Mouse (Mus musculus): Measurements from ENCODE around the gene Rad17. TPM values are rescaled to one million over a fixed set of nuclear protein-coding genes. Genes with fewer than 3 reads are reported as not detected.

Rad17 gene
- 39.7 TPM in 2 replicates for polyA plus RNA-seq (2011; ENCODE audit: insufficient read depth, insufficient read length, low read depth, missing spikeins)

DNA sequence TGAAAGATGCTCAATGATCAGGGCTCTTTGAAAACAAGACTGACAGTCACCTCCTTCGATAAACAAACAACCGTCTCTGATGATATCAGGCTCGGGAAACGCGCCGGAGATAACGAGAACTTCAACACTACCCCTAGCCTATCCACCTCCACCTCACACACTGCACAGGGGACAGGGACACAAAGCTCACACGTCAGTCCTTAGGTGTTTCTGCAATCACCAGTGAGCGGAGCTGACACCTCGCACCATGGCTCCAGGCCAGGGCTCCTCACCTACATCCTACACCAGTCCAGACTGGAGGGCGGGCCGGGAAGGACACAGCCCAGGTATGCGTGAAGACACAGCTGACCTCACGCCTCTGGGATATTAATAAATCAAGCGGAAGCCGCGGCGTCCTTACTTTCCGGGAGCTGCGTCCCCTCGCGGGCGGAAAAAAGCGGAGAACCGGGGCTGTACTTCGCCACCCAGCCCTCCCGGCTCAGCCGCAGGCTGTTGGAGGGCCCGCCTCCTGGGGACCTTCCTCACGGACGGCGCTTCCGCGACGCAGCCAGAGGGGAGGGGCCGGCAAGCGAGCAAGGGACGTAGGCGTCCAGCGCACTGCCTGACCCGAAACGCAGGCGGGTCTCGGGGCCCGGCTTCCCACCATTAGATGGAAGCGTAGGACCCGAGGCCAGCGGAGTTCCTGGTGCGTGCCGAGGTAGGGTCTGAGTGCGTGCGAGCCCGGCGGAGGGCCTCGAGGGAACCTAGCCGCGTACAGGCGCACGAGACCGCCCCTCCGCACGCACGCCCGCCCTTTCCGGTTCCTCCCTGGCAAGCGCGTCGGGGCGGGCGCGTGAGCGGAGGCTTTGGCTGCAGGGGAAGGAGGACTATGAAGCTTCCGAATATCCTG is at the start of gene Rad17, which contains the start of gene Ak6:
TSS of gene Rad17 (minus strand) at position 502 of the 889 bp plus-strand sequence.
TSS of gene Ak6 (plus strand) at position 430 of the 889 bp plus-strand sequence.
- H3K9me3 ChIP-seq (replicated peaks; ENCODE audit: control insufficient read depth, insufficient read depth, low read length, poor library complexity, severe bottlenecking) = no peaks in the 10 kb centered on the region
- no peaks in the 10 kb centered on the region for H3K4me1 ChIP-seq (ENCODE audit: control insufficient read depth, insufficient read depth, low read length)
- H3K27ac ChIP-seq (ENCODE audit: insufficient read depth, low read length) = peak within 1 kb of the TSS; percentile 52; the same call in 1 of the 2 replicates
- TF ChIP-seq POLR2A (IDR thresholded peaks at IDR 0.05; ENCODE audit: insufficient read depth, low read length) (no peak), CTCF (IDR thresholded peaks at IDR 0.05; ENCODE audit: low read depth, low read length) (no peak), EP300 (IDR thresholded peaks at IDR 0.05; ENCODE audit: insufficient read depth, low read depth, low read length) (no peak)
- H3K9ac ChIP-seq (ENCODE audit: low read depth, poor library complexity, severe bottlenecking) = peak within 1 kb of the TSS; percentile 80
- H3K27me3 ChIP-seq (ENCODE audit: control insufficient read depth, insufficient read depth, low read length, poor library complexity, severe bottlenecking) = no peaks in the 10 kb centered on the region
- H3K4me3 ChIP-seq (ENCODE audit: low read depth, low read length) = peak within 1 kb of the TSS; percentile 92
- peaks cover 8% of the 10 kb centered on the region for H3K36me3 ChIP-seq (ENCODE audit: control insufficient read depth, insufficient read depth, low read length, poor library complexity, severe bottlenecking)

GRCm38 (mm10) chr13:100698866-100699265 is 48.0 kb upstream of the Rad17 start:
- Histone ChIP-seq H3K9ac (ENCODE audit: low read depth, poor library complexity, severe bottlenecking) (no peak overlapping the region), H3K9me3 (replicated peaks; ENCODE audit: control insufficient read depth, insufficient read depth, low read length, poor library complexity, severe bottlenecking) (no peaks in the 10 kb centered on the region), H3K4me1 (ENCODE audit: control insufficient read depth, insufficient read depth, low read length) (no peaks in the 10 kb centered on the region), H3K27me3 (ENCODE audit: control insufficient read depth, insufficient read depth, low read length, poor library complexity, severe bottlenecking) (no peaks in the 10 kb centered on the region), H3K4me3 (ENCODE audit: low read depth, low read length) (no peak overlapping the region), H3K36me3 (ENCODE audit: control insufficient read depth, insufficient read depth, low read length, poor library complexity, severe bottlenecking) (peaks cover 32% of the 10 kb centered on the region), H3K27ac (ENCODE audit: insufficient read depth, low read length) (no peak overlapping the region)
- TF ChIP-seq POLR2A (IDR thresholded peaks at IDR 0.05; ENCODE audit: insufficient read depth, low read length) (no peak), EP300 (IDR thresholded peaks at IDR 0.05; ENCODE audit: insufficient read depth, low read depth, low read length) (no peak), CTCF (IDR thresholded peaks at IDR 0.05; ENCODE audit: low read depth, low read length) (no peak)

DNA sequence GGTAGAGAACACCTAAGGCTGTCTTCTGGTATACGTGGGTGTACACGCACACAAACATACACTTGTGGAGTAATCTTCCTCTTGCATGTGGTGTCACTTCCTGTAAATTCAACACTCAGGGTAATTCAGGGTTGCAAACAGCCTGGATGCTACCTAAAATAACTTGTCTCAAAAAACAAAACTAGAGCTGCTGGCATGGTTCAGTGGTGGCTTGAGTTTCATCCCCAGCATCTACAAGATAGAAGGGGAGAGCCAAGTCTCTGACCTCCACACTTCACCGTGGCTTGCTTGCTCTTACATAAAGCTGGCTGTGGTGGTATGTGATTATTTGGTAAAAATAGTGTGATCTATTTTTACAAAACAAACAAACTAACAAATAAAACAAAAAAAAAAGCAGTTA is 46.7 kb upstream of the Rad17 start:
- TF ChIP-seq EP300 (IDR thresholded peaks at IDR 0.05; ENCODE audit: insufficient read depth, low read depth, low read length) = no peak
- TF ChIP-seq POLR2A (IDR thresholded peaks at IDR 0.05; ENCODE audit: insufficient read depth, low read length) = no peak
- TF ChIP-seq CTCF (IDR thresholded peaks at IDR 0.05; ENCODE audit: low read depth, low read length) = no peak

GRCm38 (mm10) chr13:100687513-100687912 is 36.7 kb upstream of the Rad17 start:
- no peak for TF ChIP-seq POLR2A (IDR thresholded peaks at IDR 0.05; ENCODE audit: insufficient read depth, low read length)
- TF ChIP-seq CTCF (IDR thresholded peaks at IDR 0.05; ENCODE audit: low read depth, low read length) = peak; percentile 57
- H3K9me3 ChIP-seq (replicated peaks; ENCODE audit: control insufficient read depth, insufficient read depth, low read length, poor library complexity, severe bottlenecking) = no peaks in the 10 kb centered on the region
- H3K27ac ChIP-seq (ENCODE audit: insufficient read depth, low read length) = no peak overlapping the region
- H3K27me3 ChIP-seq (ENCODE audit: control insufficient read depth, insufficient read depth, low read length, poor library complexity, severe bottlenecking) = no peaks in the 10 kb centered on the region
- no peaks in the 10 kb centered on the region for H3K36me3 ChIP-seq (ENCODE audit: control insufficient read depth, insufficient read depth, low read length, poor library complexity, severe bottlenecking)
- no peak overlapping the region for H3K4me3 ChIP-seq (ENCODE audit: low read depth, low read length)
- H3K9ac ChIP-seq (ENCODE audit: low read depth, poor library complexity, severe bottlenecking) = no peak overlapping the region
- H3K4me1 ChIP-seq (ENCODE audit: control insufficient read depth, insufficient read depth, low read length) = no peaks in the 10 kb centered on the region

More for the DNA sequence above, 46.7 kb upstream of the Rad17 start:
- peaks cover 21% of the 10 kb centered on the region for H3K36me3 ChIP-seq (ENCODE audit: control insufficient read depth, insufficient read depth, low read length, poor library complexity, severe bottlenecking)
- no peak overlapping the region for H3K27ac ChIP-seq (ENCODE audit: insufficient read depth, low read length)
- H3K9me3 ChIP-seq (replicated peaks; ENCODE audit: control insufficient read depth, insufficient read depth, low read length, poor library complexity, severe bottlenecking) = no peaks in the 10 kb centered on the region
- H3K27me3 ChIP-seq (ENCODE audit: control insufficient read depth, insufficient read depth, low read length, poor library complexity, severe bottlenecking) = no peaks in the 10 kb centered on the region
- no peak overlapping the region for H3K4me3 ChIP-seq (ENCODE audit: low read depth, low read length)
- no peaks in the 10 kb centered on the region for H3K4me1 ChIP-seq (ENCODE audit: control insufficient read depth, insufficient read depth, low read length)
- H3K9ac ChIP-seq (ENCODE audit: low read depth, poor library complexity, severe bottlenecking) = no peak overlapping the region

GRCm38 (mm10) chr13:100684355-100684754 is 33.5 kb upstream of the Rad17 start:
- H3K9ac ChIP-seq (ENCODE audit: low read depth, poor library complexity, severe bottlenecking) = no peak overlapping the region
- no peaks in the 10 kb centered on the region for H3K27me3 ChIP-seq (ENCODE audit: control insufficient read depth, insufficient read depth, low read length, poor library complexity, severe bottlenecking)
- no peak for TF ChIP-seq EP300 (IDR thresholded peaks at IDR 0.05; ENCODE audit: insufficient read depth, low read depth, low read length)
- no peak for TF ChIP-seq POLR2A (IDR thresholded peaks at IDR 0.05; ENCODE audit: insufficient read depth, low read length)
- TF ChIP-seq CTCF (IDR thresholded peaks at IDR 0.05; ENCODE audit: low read depth, low read length) = peak; percentile 69
- no peak overlapping the region for H3K27ac ChIP-seq (ENCODE audit: insufficient read depth, low read length)
- H3K4me3 ChIP-seq (ENCODE audit: low read depth, low read length) = no peak overlapping the region
- H3K9me3 ChIP-seq (replicated peaks; ENCODE audit: control insufficient read depth, insufficient read depth, low read length, poor library complexity, severe bottlenecking) = no peaks in the 10 kb centered on the region
- no peaks in the 10 kb centered on the region for H3K36me3 ChIP-seq (ENCODE audit: control insufficient read depth, insufficient read depth, low read length, poor library complexity, severe bottlenecking)
- no peaks in the 10 kb centered on the region for H3K4me1 ChIP-seq (ENCODE audit: control insufficient read depth, insufficient read depth, low read length)

- H3K27me3 ChIP-seq (ENCODE audit: control insufficient read depth, insufficient read depth, low read length, poor library complexity, severe bottlenecking) = no peaks in the 10 kb centered on the region
- no peaks in the 10 kb centered on the region for H3K4me1 ChIP-seq (ENCODE audit: control insufficient read depth, insufficient read depth, low read length)
- no peaks in the 10 kb centered on the region for H3K9me3 ChIP-seq (replicated peaks; ENCODE audit: control insufficient read depth, insufficient read depth, low read length, poor library complexity, severe bottlenecking)
- no peak overlapping the region for H3K4me3 ChIP-seq (ENCODE audit: low read depth, low read length)
- no peaks in the 10 kb centered on the region for H3K36me3 ChIP-seq (ENCODE audit: control insufficient read depth, insufficient read depth, low read length, poor library complexity, severe bottlenecking)
- H3K27ac ChIP-seq (ENCODE audit: insufficient read depth, low read length) = no peak overlapping the region
- TF ChIP-seq POLR2A (IDR thresholded peaks at IDR 0.05; ENCODE audit: insufficient read depth, low read length) (no peak), CTCF (IDR thresholded peaks at IDR 0.05; ENCODE audit: low read depth, low read length) (no peak), EP300 (IDR thresholded peaks at IDR 0.05; ENCODE audit: insufficient read depth, low read depth, low read length) (no peak)
- H3K9ac ChIP-seq (ENCODE audit: low read depth, poor library complexity, severe bottlenecking) = no peak overlapping the region
These were observed 32.0 kb upstream of the Rad17 start for GRCm38 (mm10) chr13:100682837-100683236.

Data from ES-Bruce4 (cell line).